Mouse (Mus musculus): ENCODE measurements around the gene Ube2b. TPM values are rescaled to one million over a fixed set of nuclear protein-coding genes. Genes with fewer than 3 reads are reported as not detected.

Gene Ube2b
- polyA plus RNA-seq, 1 experiment from 2014 or later, result 263 TPM

- Histone ChIP-seq H3K27me3 (replicated peaks) (0 out of 2 replicates have a peak, but pooled peaks cover 8% of the 10 kb centered on the region), H3K4me3 (no peak overlapping the region), H3K9me3 (replicated peaks) (no peaks in the 10 kb centered on the region), H3K27ac (ENCODE audit: poor library complexity, severe bottlenecking) (no peak overlapping the region), H3K36me3 (no peaks in the 10 kb centered on the region), H3K9ac (no peak overlapping the region), H3K4me2 (no peak overlapping the region), H3K4me1 (replicated peaks) (0 out of 2 replicates have a peak, but pooled peaks cover 6% of the 10 kb centered on the region)
- 55% methylated on average over 5 of the region's 5 CpGs for WGBS
- no peak for ATAC-seq (ENCODE audit: insufficient number of reproducible peaks, low FRiP score)
These were observed 64.7 kb downstream of the Ube2b start for GRCm38 (mm10) chr11:51935636-51936434.

Other genes starting within 250 kb of the Ube2b start
- gene Sec24a, start 237.1 kb downstream of the Ube2b start, polyA plus RNA-seq (2016; fragmentation: Nextera tagmentation; extraction: Ambion mirVana), result 14.6 and 15.2 TPM in 2 replicates
- gene Sar1b, start 237.1 kb downstream of the Ube2b start, polyA plus RNA-seq (2016; fragmentation: Nextera tagmentation; extraction: Ambion mirVana), result 123 and 127 TPM in 2 replicates
- gene Jade2, start 143.1 kb downstream of the Ube2b start, polyA plus RNA-seq (2016; fragmentation: Nextera tagmentation; extraction: Ambion mirVana), result 0.57 and 0.81 TPM in 2 replicates
- gene Cdkn2aipnl, start 33.1 kb downstream of the Ube2b start, polyA plus RNA-seq (2016; fragmentation: Nextera tagmentation; extraction: Ambion mirVana), result 70.8 and 73.4 TPM in 2 replicates
- 8.5 and 9.4 TPM in 2 replicates for gene Cdkl3, start 3.5 kb upstream of the Ube2b start, polyA plus RNA-seq (2016; fragmentation: Nextera tagmentation; extraction: Ambion mirVana)
- gene Ppp2ca, start 97.9 kb upstream of the Ube2b start, polyA plus RNA-seq (2016; fragmentation: Nextera tagmentation; extraction: Ambion mirVana), result 80.9 and 82.0 TPM in 2 replicates
- not detected in 2 replicates for gene Olfr1373, start 144.8 kb upstream of the Ube2b start, polyA plus RNA-seq (2016; fragmentation: Nextera tagmentation; extraction: Ambion mirVana)
- gene Olfr1371, start 213.2 kb upstream of the Ube2b start, polyA plus RNA-seq (2016; fragmentation: Nextera tagmentation; extraction: Ambion mirVana), result not detected in 2 replicates
- 530 and 532 TPM in 2 replicates for gene Skp1a, start 231.2 kb upstream of the Ube2b start, polyA plus RNA-seq (2016; fragmentation: Nextera tagmentation; extraction: Ambion mirVana)